In genomic region chr1:106425128-106425936, GRCm38 (mm10) we compare ENCODE assay signal across 9 mouse cellular contexts.
DNase-seq lines count a peak whose midpoint lies in the region; ATAC-seq lines count a peak whose summit lies in the region.
"Had no signal": no experiment of that assay in that cellular context is flagged by ENCODE, and none has a peak within 500 bp of the region (broad histone marks: within the 10 kb centered on the region; RNA-seq: fewer than 3 reads in every experiment).

No protein-coding gene starts in this region.

- H3K36me3 ChIP-seq in forebrain, embryonic 11.5 days (ENCODE audit: control insufficient read depth, insufficient read depth, low read length): no peaks in the 10 kb centered on the region
- no peaks in the 10 kb centered on the region for H3K36me3 ChIP-seq in forebrain, embryonic 10.5 days (replicated peaks)
- H3K36me3 ChIP-seq in midbrain, embryonic 11.5 days (ENCODE audit: control insufficient read depth, insufficient read depth, low read length): no peaks in the 10 kb centered on the region
- H3K36me3 ChIP-seq in midbrain, embryonic 10.5 days: no peaks in the 10 kb centered on the region
- no peaks in the 10 kb centered on the region for H3K36me3 ChIP-seq in megakaryocyte, embryonic 14.5 days (replicated peaks; ENCODE audit: low read length)
- H3K36me3 ChIP-seq: heart, embryonic 15.5 days had no signal

- no peak overlapping the region for H3K9ac ChIP-seq in forebrain, embryonic 11.5 days (ENCODE audit: low read length)
- H3K9ac ChIP-seq in midbrain, embryonic 11.5 days (ENCODE audit: low read length): no peak overlapping the region
- H3K9ac ChIP-seq: heart, embryonic 15.5 days had no signal

- H3K4me3 ChIP-seq in forebrain, embryonic 11.5 days (ENCODE audit: low read depth, low read length): no peak overlapping the region
- H3K4me3 ChIP-seq in forebrain, embryonic 10.5 days: no peak overlapping the region
- H3K4me3 ChIP-seq in midbrain, embryonic 11.5 days (ENCODE audit: low read depth, low read length): no peak overlapping the region
- no peak overlapping the region for H3K4me3 ChIP-seq in midbrain, embryonic 10.5 days
- peak overlapping the region; percentile 75 for H3K4me3 ChIP-seq in megakaryocyte, embryonic 14.5 days (replicated peaks)
- H3K4me3 ChIP-seq: heart, embryonic 15.5 days had no signal

- no peaks in the 10 kb centered on the region for H3K27me3 ChIP-seq in forebrain, embryonic 11.5 days (ENCODE audit: control insufficient read depth, insufficient read depth, low read length)
- H3K27me3 ChIP-seq in forebrain, embryonic 10.5 days (ENCODE audit: poor library complexity, severe bottlenecking): no peaks in the 10 kb centered on the region
- H3K27me3 ChIP-seq in midbrain, embryonic 11.5 days (ENCODE audit: control insufficient read depth, insufficient read depth, low read length): no peaks in the 10 kb centered on the region
- no peaks in the 10 kb centered on the region for H3K27me3 ChIP-seq in midbrain, embryonic 10.5 days (ENCODE audit: low read depth, poor library complexity, severe bottlenecking)
- peaks cover 6% of the 10 kb centered on the region for H3K27me3 ChIP-seq in megakaryocyte, embryonic 14.5 days (replicated peaks)
- H3K27me3 ChIP-seq: heart, embryonic 15.5 days had no signal

- no peak overlapping the region for H3K27ac ChIP-seq in forebrain, embryonic 11.5 days (ENCODE audit: low read depth, low read length)
- no peak overlapping the region for H3K27ac ChIP-seq in forebrain, embryonic 10.5 days
- H3K27ac ChIP-seq in midbrain, embryonic 11.5 days (ENCODE audit: low read depth, low read length): no peak overlapping the region
- H3K27ac ChIP-seq in midbrain, embryonic 10.5 days (replicated peaks): no peak overlapping the region
- H3K27ac ChIP-seq: heart, embryonic 15.5 days had no signal

- no peaks in the 10 kb centered on the region for H3K4me1 ChIP-seq in forebrain, embryonic 11.5 days (replicated peaks; ENCODE audit: control insufficient read depth, insufficient read depth, low read length)
- H3K4me1 ChIP-seq in forebrain, embryonic 10.5 days: peaks cover 5% of the 10 kb centered on the region; the same call in 1 of the 2 replicates
- H3K4me1 ChIP-seq in midbrain, embryonic 11.5 days (ENCODE audit: control insufficient read depth, insufficient read depth, low read length): no peaks in the 10 kb centered on the region
- no peaks in the 10 kb centered on the region for H3K4me1 ChIP-seq in midbrain, embryonic 10.5 days
- H3K4me1 ChIP-seq in megakaryocyte, embryonic 14.5 days: peaks cover 14% of the 10 kb centered on the region

- WGBS in forebrain, embryonic 11.5 days: 45% methylated on average over 9 of the region's 9 CpGs
- WGBS in forebrain, embryonic 10.5 days: 46% methylated on average over 9 of the region's 9 CpGs
- 40% methylated on average over 9 of the region's 9 CpGs for WGBS in midbrain, embryonic 11.5 days
- 44% methylated on average over 9 of the region's 9 CpGs for WGBS in midbrain, embryonic 10.5 days

- no peak for DNase-seq in forebrain, embryonic 11.5 days (ENCODE audit: low spot score)
- DNase-seq in forebrain, embryonic 10.5 days (ENCODE audit: extremely low spot score, low spot score): no peak
- DNase-seq in midbrain, embryonic 11.5 days (ENCODE audit: low spot score, missing footprints): peak; percentile 91
- DNase-seq in midbrain, embryonic 10.5 days (ENCODE audit: low spot score): no peak
- peak; percentile 33 to 46 for DNase-seq in cerebellum, adult 18-20 months
- peak; percentile 19 for DNase-seq in yolk sac, embryonic 10.5 days (ENCODE audit: low spot score)

- H3K9me3 ChIP-seq in forebrain, embryonic 11.5 days (ENCODE audit: control insufficient read depth, low read length): no peaks in the 10 kb centered on the region
- no peaks in the 10 kb centered on the region; the same call in 1 of the 2 replicates for H3K9me3 ChIP-seq in forebrain, embryonic 10.5 days
- H3K9me3 ChIP-seq in midbrain, embryonic 11.5 days (ENCODE audit: control insufficient read depth, low read length): no peaks in the 10 kb centered on the region
- H3K9me3 ChIP-seq in midbrain, embryonic 10.5 days (replicated peaks): 0 out of 2 replicates have a peak, but pooled peaks cover under 1% of the 10 kb centered on the region
- H3K9me3 ChIP-seq in megakaryocyte, embryonic 14.5 days: no peaks in the 10 kb centered on the region
- H3K9me3 ChIP-seq: heart, embryonic 15.5 days had no signal

- no peak overlapping the region for H3K4me2 ChIP-seq in forebrain, embryonic 11.5 days (ENCODE audit: low read depth, low read length, severe bottlenecking)
- no peak overlapping the region for H3K4me2 ChIP-seq in midbrain, embryonic 11.5 days
- H3K4me2 ChIP-seq: heart, embryonic 15.5 days had no signal

- ATAC-seq in forebrain, embryonic 11.5 days (replicated peaks; ENCODE audit: low FRiP score): peak; percentile 51; the same call in 1 of the 2 replicates
- peak; percentile 62; the same call in 1 of the 2 replicates for ATAC-seq in midbrain, embryonic 11.5 days (ENCODE audit: low FRiP score)
- peak; percentile 46 to 65; a peak in 2 of 4 replicates for ATAC-seq in hematopoietic stem cell, adult 5-6 weeks (replicated peaks in 1 of 2; ENCODE audit: insufficient read depth in 1 of 2, low FRiP score in 2 of 2, low TSS enrichment in 1 of 2, low read depth in 1 of 2, poor library complexity in 2 of 2, severe bottlenecking in 2 of 2)

Comparison
In these comparisons a context has a peak if more than half of its experiments do, and no peak if none do; other contexts are left out.
1. DNase-seq: peak in midbrain, embryonic 11.5 days (single experiment), cerebellum, adult 18-20 months (2 of 2) and yolk sac, embryonic 10.5 days (single experiment); none in forebrain, embryonic 11.5 days (single experiment), forebrain, embryonic 10.5 days (single experiment) and midbrain, embryonic 10.5 days (single experiment).
2. Peak in every context shown above with its lines, with median percentiles within 50 percentile points of each other: ATAC-seq.